In genomic region chr3:146135417-146135816, GRCm38 (mm10) we compare ENCODE assay signal across 33 mouse cellular contexts. TPM values are rescaled to one million over a fixed set of nuclear protein-coding genes. Genes with fewer than 3 reads are reported as not detected.
"Had no signal": no experiment of that assay in that cellular context is flagged by ENCODE, and none has a peak within 500 bp of the region (broad histone marks: within the 10 kb centered on the region; RNA-seq: fewer than 3 reads in every experiment).

No protein-coding gene starts in this region.

- H3K4me1 ChIP-seq: heart, embryonic 10.5 days; heart, embryonic 12.5 days; hindbrain, embryonic 10.5 days; hindbrain, embryonic 12.5 days; limb, embryonic 10.5 days; limb, embryonic 12.5 days had no signal

- H3K9ac ChIP-seq: heart, embryonic 12.5 days; hindbrain, embryonic 12.5 days; hindbrain, embryonic 14.5 days; intestine, embryonic 15.5 days; limb, embryonic 12.5 days had no signal

- H3K27ac ChIP-seq: heart, embryonic 10.5 days; hindbrain, embryonic 10.5 days; hindbrain, embryonic 12.5 days; hindbrain, embryonic 14.5 days; intestine, embryonic 15.5 days; layer of hippocampus, adult 2 months; left cerebral cortex, adult 2 months; limb, embryonic 10.5 days; limb, embryonic 12.5 days had no signal

- ATAC-seq: hindbrain, embryonic 16.5 days; inflammation-experienced regulatory T-cells, adult 6 months had no signal

- DNase-seq: gastrocnemius, postnatal 14 days; gastrocnemius, postnatal 36 days; heart, postnatal 10 days; heart, postnatal 4 days; kidney, adult 18-20 months; kidney, adult 8-10 months; kidney, postnatal 10 days; kidney, postnatal 25 days; kidney, postnatal 4 days; liver had no signal

- H3K4me3 ChIP-seq: heart, embryonic 10.5 days; heart, embryonic 12.5 days; hindbrain, embryonic 10.5 days; hindbrain, embryonic 12.5 days; intestine, embryonic 15.5 days; layer of hippocampus, adult 2 months; left cerebral cortex, adult 2 months; limb, embryonic 10.5 days; limb, embryonic 12.5 days had no signal

- H3K27me3 ChIP-seq: heart, embryonic 12.5 days; hindbrain, embryonic 12.5 days; intestine, embryonic 15.5 days; limb, embryonic 12.5 days had no signal

- H3K36me3 ChIP-seq: heart, embryonic 10.5 days; heart, embryonic 12.5 days; hindbrain, embryonic 12.5 days; intestine, embryonic 15.5 days; limb, embryonic 12.5 days had no signal

- H3K9me3 ChIP-seq: heart, embryonic 10.5 days; heart, embryonic 12.5 days; hindbrain, embryonic 10.5 days; hindbrain, embryonic 12.5 days; intestine, embryonic 15.5 days; limb, embryonic 10.5 days; limb, embryonic 12.5 days had no signal

- H3K4me2 ChIP-seq: hindbrain, embryonic 12.5 days; hindbrain, embryonic 14.5 days; intestine, embryonic 15.5 days; limb, embryonic 12.5 days; liver, embryonic 11.5 days had no signal

RNA-seq across cellular contexts. Expression of gene Mcoln2, which starts 14.2 kb away (rescaled TPM):
- total RNA-seq: gastrocnemius, adult 18-20 months; layer of hippocampus, adult 2 months; layer of hippocampus, postnatal 10 days; layer of hippocampus, postnatal 25 days; left cerebral cortex, adult 2 months; left cerebral cortex, postnatal 14 days; left cerebral cortex, postnatal 36 days had no signal

RNA-seq across cellular contexts. Expression of gene Mcoln3, which starts 18.2 kb away (rescaled TPM):
- total RNA-seq: gastrocnemius, adult 18-20 months; gastrocnemius, adult 8-10 months; gastrocnemius, postnatal 14 days; gastrocnemius, postnatal 36 days; heart, adult 8-10 months; heart, postnatal 10 days; heart, postnatal 25 days; layer of hippocampus, adult 2 months; layer of hippocampus, postnatal 10 days; layer of hippocampus, postnatal 25 days; left cerebral cortex, adult 2 months; left cerebral cortex, postnatal 14 days; left cerebral cortex, postnatal 36 days had no signal

RNA-seq across cellular contexts. Expression of gene Wdr63, which starts 27.5 kb away (rescaled TPM):
- total RNA-seq: gastrocnemius, adult 18-20 months; gastrocnemius, adult 8-10 months; gastrocnemius, postnatal 14 days; gastrocnemius, postnatal 36 days; heart, adult 8-10 months; heart, postnatal 10 days; heart, postnatal 25 days had no signal
- polyA plus RNA-seq: heart, embryonic 12.5 days; heart, embryonic 14.5 days; kidney, embryonic 14.5 days; limb, embryonic 10.5 days; limb, embryonic 12.5 days had no signal
